Comparison of ENCODE assay signal across 12 mouse cellular contexts in genomic region chr8:74990021-74990420, GRCm38 (mm10). TPM values are rescaled to one million over a fixed set of nuclear protein-coding genes. Genes with fewer than 3 reads are reported as not detected.
A peak's percentile ranks its signal among the peaks of the same experiment; 100 is the strongest.
DNase-seq lines count a peak whose midpoint lies in the region; ATAC-seq and TF ChIP-seq lines count a peak whose summit lies in the region.
"Had no signal": no experiment of that assay in that cellular context is flagged by ENCODE, and none has a peak within 500 bp of the region (broad histone marks: within the 10 kb centered on the region; RNA-seq: fewer than 3 reads in every experiment).

No protein-coding gene starts in this region.

- no peak overlapping the region for H3K27ac ChIP-seq in liver, embryonic 16.5 days (ENCODE audit: low read length)
- no peak overlapping the region for H3K27ac ChIP-seq in layer of hippocampus, adult 2 months
- H3K27ac ChIP-seq: embryonic facial prominence, embryonic 13.5 days; neural tube, embryonic 15.5 days had no signal

- 24% methylated on average over 15 of the region's 15 CpGs for WGBS in liver, embryonic 16.5 days (ENCODE audit: insufficient replicate concordance)

- 0 out of 2 replicates have a peak overlapping the region, but pooled peaks have one; percentile 5 for H3K4me3 ChIP-seq in liver, embryonic 16.5 days (ENCODE audit: low read depth, low read length)
- no peak overlapping the region for H3K4me3 ChIP-seq in layer of hippocampus, adult 2 months
- H3K4me3 ChIP-seq: embryonic facial prominence, embryonic 13.5 days; megakaryocyte, embryonic 14.5 days; neural tube, embryonic 15.5 days had no signal

- no peaks in the 10 kb centered on the region for H3K36me3 ChIP-seq in liver, embryonic 16.5 days (ENCODE audit: control insufficient read depth, insufficient read depth)
- H3K36me3 ChIP-seq: embryonic facial prominence, embryonic 13.5 days; neural tube, embryonic 15.5 days had no signal

- H3K9ac ChIP-seq in liver, embryonic 16.5 days (ENCODE audit: low read depth, low read length): no peak overlapping the region
- H3K9ac ChIP-seq: embryonic facial prominence, embryonic 13.5 days; neural tube, embryonic 15.5 days had no signal

- 0 out of 2 replicates have a peak overlapping the region, but pooled peaks have one; percentile 24 for H3K4me2 ChIP-seq in liver, embryonic 16.5 days (ENCODE audit: low read depth, low read length)
- H3K4me2 ChIP-seq: embryonic facial prominence, embryonic 13.5 days; neural tube, embryonic 15.5 days had no signal

- TF ChIP-seq CTCF in layer of hippocampus, adult 2 months (conservative IDR thresholded peaks at IDR 0.05): no peak

- no peaks in the 10 kb centered on the region for H3K27me3 ChIP-seq in liver, embryonic 16.5 days (ENCODE audit: control insufficient read depth, insufficient read depth, low read depth, low read length)
- H3K27me3 ChIP-seq: Patski had no signal

- H3K4me1 ChIP-seq in liver, embryonic 16.5 days (ENCODE audit: control insufficient read depth, low read depth, low read length): peaks cover 8% of the 10 kb centered on the region

- ATAC-seq in liver, embryonic 16.5 days (ENCODE audit: low read depth): no peak
- ATAC-seq in megakaryocyte progenitor cell, adult 5-6 weeks (replicated peaks; ENCODE audit: poor library complexity): no peak
- ATAC-seq: Patski had no signal

- no peaks in the 10 kb centered on the region for H3K9me3 ChIP-seq in liver, embryonic 16.5 days (replicated peaks; ENCODE audit: control insufficient read depth, low read length)
- H3K9me3 ChIP-seq: embryonic facial prominence, embryonic 13.5 days; megakaryocyte, embryonic 14.5 days; neural tube, embryonic 15.5 days had no signal

- peak; percentile 64 for DNase-seq in heart, adult 11 months
- DNase-seq in heart, adult 8-10 months (ENCODE audit: low spot score): no peak
- peak; percentile 50 for DNase-seq in testis, postnatal 10 days (ENCODE audit: low spot score)
- DNase-seq in testis, postnatal 14 days (ENCODE audit: low spot score): no peak
- DNase-seq in layer of hippocampus, adult 2 months (ENCODE audit: low spot score in 2 of 2): no peak
- DNase-seq in gastrocnemius, postnatal 25 days: no peak

RNA-seq across cellular contexts. Expression of gene Hmgxb4, which starts 3.1 kb away (rescaled TPM):
- 10 to 100 TPM; 12.7 to 16.8 (median 13.5) TPM for total RNA-seq in heart, adult 8-10 months (2022)
- 7.9 and 8.7 TPM in 2 replicates for polyA plus RNA-seq in liver, embryonic 16.5 days (2015; fragmentation: Nextera tagmentation; extraction: Ambion mirVana)
- 10 to 100 TPM; 20.6 to 22.0 TPM for total RNA-seq in layer of hippocampus, adult 2 months (2021)
- total RNA-seq in megakaryocyte progenitor cell, adult 5-6 weeks (2015): 33.8 and 42.0 TPM in 2 replicates
- 70.8 and 74.8 TPM in 2 replicates for total RNA-seq in megakaryocyte progenitor cell, adult 5-6 weeks (2017)
- total RNA-seq in gastrocnemius, postnatal 25 days (2021): 1 to 10 TPM; 7.2 to 8.6 TPM

RNA-seq across cellular contexts. Expression of gene Tom1, which starts 43.5 kb away (rescaled TPM):
- 10 to 100 TPM; 57.4 to 72.0 (median 64.0) TPM for total RNA-seq in heart, adult 8-10 months (2022)
- 14.0 and 14.4 TPM in 2 replicates for polyA plus RNA-seq in liver, embryonic 16.5 days (2015; fragmentation: Nextera tagmentation; extraction: Ambion mirVana)
- total RNA-seq in layer of hippocampus, adult 2 months (2021): 10 to 100 TPM; 38.7 to 40.5 TPM
- total RNA-seq in megakaryocyte progenitor cell, adult 5-6 weeks (2015): 29.6 and 48.4 TPM in 2 replicates
- total RNA-seq in megakaryocyte progenitor cell, adult 5-6 weeks (2017): 26.4 and 34.4 TPM in 2 replicates
- total RNA-seq in gastrocnemius, postnatal 25 days (2021): 10 to 100 TPM; 38.6 to 47.8 TPM

Comparison
In these comparisons a context has a peak if more than half of its experiments do, and no peak if none do; other contexts are left out.
1. DNase-seq: peak in heart, adult 11 months (single experiment) and testis, postnatal 10 days (single experiment); none in heart, adult 8-10 months (single experiment), testis, postnatal 14 days (single experiment), layer of hippocampus, adult 2 months (0 of 2) and gastrocnemius, postnatal 25 days (single experiment).